Mouse (Mus musculus) neural tube, embryonic 14.5 days (tissue): ENCODE results near the gene Chst12. TPM values are rescaled to one million over a fixed set of nuclear protein-coding genes. Genes with fewer than 3 reads are reported as not detected.

ENCODE experiments used
- ATAC-seq: fragments of 200-750 bp; cut with Nextera tagmentation; 2 replicates; pipeline ENCODE4 v1.8.0; 2017; ENCODE audit warnings: low read depth, mild to moderate bottlenecking, moderate TSS enrichment, moderate library complexity
- H3K27ac ChIP-seq: fragments of 300-500 bp; sonication (generic); 2 replicates; pipeline ENCODE4 v1.5.1; 2014; ENCODE audit warnings: low read depth, mild to moderate bottlenecking, control low read depth, low read length, moderate library complexity, mixed read lengths
- H3K27me3 ChIP-seq: fragments of 300-500 bp; sonication (generic); 2 replicates; pipeline ENCODE4 v1.6.1; 2014; ENCODE audit warnings: low read length; ENCODE audit not compliant: control insufficient read depth, insufficient read depth
- H3K36me3 ChIP-seq: fragments of 300-500 bp; sonication (generic); 2 replicates; pipeline ENCODE4 v1.6.1; 2014; ENCODE audit warnings: low read length, mixed read lengths; ENCODE audit not compliant: control insufficient read depth, insufficient read depth
- H3K4me1 ChIP-seq: fragments of 300-500 bp; sonication (generic); 2 replicates; pipeline ENCODE4 v1.6.1; 2014; ENCODE audit warnings: low read length; ENCODE audit not compliant: control insufficient read depth, insufficient read depth
- H3K4me2 ChIP-seq: fragments of 300-500 bp; sonication (generic); 2 replicates; pipeline ENCODE4 v1.6.1; 2014; ENCODE audit warnings: mild to moderate bottlenecking, low read depth, low read length, control low read depth
- H3K4me3 ChIP-seq: fragments of 300-500 bp; sonication (generic); 2 replicates; pipeline ENCODE4 v1.5.1; 2014; ENCODE audit warnings: low read depth, low read length, control low read depth, mixed read lengths
- H3K9ac ChIP-seq: fragments of 300-500 bp; sonication (generic); replicated peaks from 2 replicates; pipeline ENCODE4 v1.6.1; 2014; ENCODE audit warnings: low read depth, mild to moderate bottlenecking, control low read depth, low read length, mixed read lengths
- H3K9me3 ChIP-seq: fragments of 300-500 bp; sonication (generic); 2 replicates; pipeline ENCODE4 v1.6.1; 2016; ENCODE audit warnings: low read length; ENCODE audit not compliant: control insufficient read depth
- WGBS: fragments of 180-500 bp; shearing (Covaris S2); extraction: QIAGEN DNeasy Blood & Tissue Kit; methylation state at CpG from one replicate; pipeline ENCODE4 v1.1.7; 2014; 5-methylcytosine and 5-hydroxymethylcytosine counted together
- polyA plus RNA-seq: library from polyadenylated mRNA; unstranded; fragments of >200 nt; fragmentation: Nextera tagmentation; extraction: Ambion mirVana; gene quantifications from 2 replicates; pipeline ENCODE4 v1.2.1, GENCODE M21; 2014

Gene Chst12
- polyA plus RNA-seq, 1 experiment from 2014 or later: 23.8 TPM

GRCm38 (mm10) chr5:140542811-140543575, 37.6 kb downstream of the Chst12 start:
- Histone ChIP-seq H3K4me3 (no peak overlapping the region), H3K4me1 (no peaks in the 10 kb centered on the region), H3K27me3 (no peaks in the 10 kb centered on the region), H3K9me3 (no peaks in the 10 kb centered on the region), H3K9ac (no peak overlapping the region), H3K27ac (no peak overlapping the region), H3K4me2 (no peak overlapping the region), H3K36me3 (no peaks in the 10 kb centered on the region)
- WGBS: 68% methylated on average over 9 of the region's 9 CpGs
- ATAC-seq: peak; percentile 86

- ATAC-seq: no peak
- no peak overlapping the region for H3K4me3 ChIP-seq
- H3K27me3 ChIP-seq: no peaks in the 10 kb centered on the region
- no peak overlapping the region for H3K4me2 ChIP-seq
- H3K4me1 ChIP-seq: no peaks in the 10 kb centered on the region
- no peak overlapping the region for H3K9ac ChIP-seq
- WGBS: 62% methylated on average over 6 of the region's 6 CpGs
- no peaks in the 10 kb centered on the region for H3K9me3 ChIP-seq
- H3K36me3 ChIP-seq: no peaks in the 10 kb centered on the region
- no peak overlapping the region for H3K27ac ChIP-seq
These were observed 40.3 kb downstream of the Chst12 start for GRCm38 (mm10) chr5:140545651-140546050.

GRCm38 (mm10) chr5:140546332-140546731, 41.0 kb downstream of the Chst12 start:
- no peaks in the 10 kb centered on the region for H3K4me1 ChIP-seq
- ATAC-seq: no peak
- 88% methylated on average over 19 of the region's 19 CpGs for WGBS

GRCm38 (mm10) chr5:140549306-140550047, 44.1 kb downstream of the Chst12 start:
- peak; percentile 93 for ATAC-seq
- Histone ChIP-seq H3K9ac (no peak overlapping the region), H3K4me2 (peak overlapping the region; percentile 30; the same call in 1 of the 2 replicates), H3K9me3 (no peaks in the 10 kb centered on the region), H3K4me1 (no peaks in the 10 kb centered on the region), H3K27ac (peak overlapping the region; percentile 55; the same call in 1 of the 2 replicates), H3K27me3 (no peaks in the 10 kb centered on the region), H3K36me3 (no peaks in the 10 kb centered on the region), H3K4me3 (no peak overlapping the region)
- WGBS: 17% methylated on average over 17 of the region's 17 CpGs

More at GRCm38 (mm10) chr5:140546332-140546731, 41.0 kb downstream of the Chst12 start:
- Histone ChIP-seq H3K9ac (no peak overlapping the region), H3K4me2 (no peak overlapping the region), H3K36me3 (no peaks in the 10 kb centered on the region), H3K9me3 (no peaks in the 10 kb centered on the region), H3K4me3 (no peak overlapping the region), H3K27me3 (no peaks in the 10 kb centered on the region), H3K27ac (no peak overlapping the region)

GRCm38 (mm10) chr5:140553719-140554118, 48.4 kb downstream of the Chst12 start:
- ATAC-seq: no peak
- Histone ChIP-seq H3K27ac (no peak overlapping the region), H3K4me3 (no peak overlapping the region), H3K36me3 (no peaks in the 10 kb centered on the region), H3K9ac (no peak overlapping the region), H3K9me3 (no peaks in the 10 kb centered on the region), H3K27me3 (no peaks in the 10 kb centered on the region), H3K4me1 (no peaks in the 10 kb centered on the region), H3K4me2 (no peak overlapping the region)
- 91% methylated on average over 7 of the region's 7 CpGs for WGBS

GRCm38 (mm10) chr5:140556859-140557258, 51.5 kb downstream of the Chst12 start:
- WGBS: 21% methylated on average over 3 of the region's 3 CpGs
- H3K27me3 ChIP-seq: no peaks in the 10 kb centered on the region
- ATAC-seq: no peak

GRCm38 (mm10) chr5:140562601-140563000, 57.3 kb downstream of the Chst12 start:
- no peaks in the 10 kb centered on the region for H3K27me3 ChIP-seq
- no peak overlapping the region for H3K9ac ChIP-seq
- no peak overlapping the region for H3K27ac ChIP-seq
- no peak overlapping the region for H3K4me3 ChIP-seq
- no peak overlapping the region for H3K4me2 ChIP-seq
- no peak for ATAC-seq
- H3K9me3 ChIP-seq: no peaks in the 10 kb centered on the region
- H3K4me1 ChIP-seq: no peaks in the 10 kb centered on the region
- H3K36me3 ChIP-seq: no peaks in the 10 kb centered on the region
- 80% methylated on average over 5 of the region's 9 CpGs for WGBS

More at GRCm38 (mm10) chr5:140556859-140557258, 51.5 kb downstream of the Chst12 start:
- Histone ChIP-seq H3K9me3 (no peaks in the 10 kb centered on the region), H3K4me1 (no peaks in the 10 kb centered on the region), H3K27ac (no peak overlapping the region), H3K4me2 (no peak overlapping the region), H3K36me3 (no peaks in the 10 kb centered on the region), H3K9ac (no peak overlapping the region), H3K4me3 (no peak overlapping the region)

GRCm38 (mm10) chr5:140564896-140565295, 59.5 kb downstream of the Chst12 start, which contains the start of gene Grifin:
Grifin (minus strand) TSS chr5:140565071.
- no peaks in the 10 kb centered on the region for H3K9me3 ChIP-seq
- H3K9ac ChIP-seq: no peak within 1 kb of the TSS
- ATAC-seq: no peak
- no peaks in the 10 kb centered on the region for H3K27me3 ChIP-seq
- no peak within 1 kb of the TSS for H3K4me3 ChIP-seq
- peaks cover 3% of the 10 kb centered on the region; the same call in 1 of the 2 replicates for H3K4me1 ChIP-seq
- H3K4me2 ChIP-seq: no peak within 1 kb of the TSS
- H3K36me3 ChIP-seq: no peaks in the 10 kb centered on the region
- H3K27ac ChIP-seq: no peak within 1 kb of the TSS; the same call in 1 of the 2 replicates
- 67% methylated on average over 4 of the region's 4 CpGs for WGBS

GRCm38 (mm10) chr5:140565451-140565850, 60.1 kb downstream of the Chst12 start:
- H3K27ac ChIP-seq: no peak overlapping the region
- H3K9ac ChIP-seq: no peak overlapping the region
- ATAC-seq: no peak; the same call in 1 of the 2 replicates
- WGBS: 42% methylated on average over 5 of the region's 5 CpGs
- no peak overlapping the region for H3K4me3 ChIP-seq
- H3K27me3 ChIP-seq: no peaks in the 10 kb centered on the region
- no peaks in the 10 kb centered on the region for H3K9me3 ChIP-seq
- no peaks in the 10 kb centered on the region for H3K36me3 ChIP-seq
- H3K4me2 ChIP-seq: no peak overlapping the region
- H3K4me1 ChIP-seq: peaks cover 3% of the 10 kb centered on the region; the same call in 1 of the 2 replicates
